Mouse (Mus musculus): ENCODE measurements around the gene Rbm20.

DNA sequence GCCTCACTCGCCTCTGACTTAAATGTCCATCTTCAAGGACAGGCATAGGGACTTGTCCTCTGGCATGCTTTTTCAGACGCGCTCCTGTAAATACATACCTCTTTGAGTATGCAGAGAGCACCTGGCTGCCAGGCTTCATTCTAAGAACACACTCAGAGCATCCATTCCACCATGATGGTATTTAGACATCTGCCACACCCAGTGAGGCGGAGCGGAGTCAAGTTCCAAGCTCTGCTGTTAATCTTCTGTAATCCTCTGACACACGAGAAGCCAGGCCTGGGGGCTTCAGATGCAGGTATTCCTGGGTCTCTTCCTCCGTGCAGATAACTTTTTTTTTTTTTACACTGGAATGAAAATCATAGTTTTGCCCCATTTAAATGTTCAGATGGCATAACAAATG, 182.5 kb downstream of the Rbm20 start:
- no peak for TF ChIP-seq POLR2A (IDR thresholded peaks at IDR 0.05; ENCODE audit: low read depth, low read length)
- no peak for TF ChIP-seq EP300 (IDR thresholded peaks at IDR 0.05; ENCODE audit: low read length)
- TF ChIP-seq GABPA (IDR thresholded peaks at IDR 0.05; ENCODE audit: insufficient replicate concordance, low read depth, low read length): no peak
- no peak for TF ChIP-seq ZC3H11A (IDR thresholded peaks at IDR 0.05; ENCODE audit: low read depth, low read length)
- no peak for TF ChIP-seq CTCF (conservative IDR thresholded peaks at IDR 0.05 in 1 of 2, IDR thresholded peaks at IDR 0.05 in 1 of 2; ENCODE audit: low read depth in 2 of 2, low read length in 2 of 2)

Data from CH12.LX (cell line).